Mouse (Mus musculus) midbrain, postnatal 0 days (tissue): ENCODE results near the gene Olr1. TPM values are rescaled to one million over a fixed set of nuclear protein-coding genes. Genes with fewer than 3 reads are reported as not detected.

Experiments used
- ATAC-seq: fragments of 200-750 bp; cut with Nextera tagmentation; 2 replicates; pipeline ENCODE4 v1.8.0; 2017; ENCODE audit warnings: moderate number of reproducible peaks, mild to moderate bottlenecking, moderate TSS enrichment, moderate library complexity; ENCODE audit not compliant: low FRiP score
- DNase-seq: peaks from one replicate; pipeline ENCODE4 v3.0.0-alpha.2; 2015; ENCODE audit warnings: low spot score
- H3K27ac ChIP-seq: fragments of 300-500 bp; sonication (generic); 2 replicates; pipeline ENCODE4 v1.5.1; 2014; ENCODE audit warnings: low read depth, mild to moderate bottlenecking, low read length, mixed read lengths
- H3K27me3 ChIP-seq: fragments of 300-500 bp; sonication (generic); 2 replicates; pipeline ENCODE4 v1.6.1; 2014; ENCODE audit warnings: low read length, control low read depth, mixed read lengths; ENCODE audit not compliant: insufficient read depth
- H3K36me3 ChIP-seq: fragments of 300-500 bp; sonication (generic); 2 replicates; pipeline ENCODE4 v1.6.1; 2014; ENCODE audit warnings: low read length, control low read depth, mixed read lengths; ENCODE audit not compliant: insufficient read depth
- H3K4me1 ChIP-seq: fragments of 300-500 bp; sonication (generic); 2 replicates; pipeline ENCODE4 v1.6.1; 2014; ENCODE audit warnings: mild to moderate bottlenecking, control low read depth, antibody characterized with exemption, low read length, mixed read lengths; ENCODE audit not compliant: insufficient read depth
- H3K4me2 ChIP-seq: fragments of 300-500 bp; sonication (generic); 2 replicates; pipeline ENCODE4 v1.6.1; 2014; ENCODE audit warnings: low read depth, mild to moderate bottlenecking, low read length, mixed read lengths; ENCODE audit not compliant: poor library complexity, severe bottlenecking
- H3K4me3 ChIP-seq: fragments of 300-500 bp; sonication (generic); 2 replicates; pipeline ENCODE4 v1.5.1; 2014; ENCODE audit warnings: low read depth, mild to moderate bottlenecking, low read length, moderate library complexity
- H3K9ac ChIP-seq: fragments of 300-500 bp; sonication (generic); replicated peaks from 2 replicates; pipeline ENCODE4 v1.6.1; 2014; ENCODE audit warnings: mild to moderate bottlenecking, low read length, moderate library complexity, mixed read lengths; ENCODE audit not compliant: poor library complexity, severe bottlenecking
- H3K9me3 ChIP-seq: fragments of 300-500 bp; sonication (generic); 2 replicates; pipeline ENCODE4 v1.6.1; 2016; ENCODE audit warnings: low read length, control low read depth
- CTCF ChIP-seq: IDR thresholded peaks from 2 replicates; pipeline ENCODE4 v1.5.1; 2016; ENCODE audit warnings: antibody characterized with exemption, mild to moderate bottlenecking
- WGBS: fragments of 180-500 bp; shearing (Covaris S2); extraction: QIAGEN DNeasy Blood & Tissue Kit; methylation state at CpG from one replicate; pipeline ENCODE4 v1.1.7; 2014; 5-methylcytosine and 5-hydroxymethylcytosine counted together
- polyA plus RNA-seq: library from polyadenylated mRNA; unstranded; fragments of >200 nt; fragmentation: Nextera tagmentation; extraction: Ambion mirVana; gene quantifications from 2 replicates; pipeline ENCODE4 v1.2.1, GENCODE M21; 2015
- total RNA-seq: library from RNA; depleted of rRNA; stranded (reverse); fragments of >200 nt; gene quantifications from 2 replicates; pipeline ENCODE4 v1.2.3, GENCODE M21; 2014

Gene Olr1
- total and polyA plus RNA-seq, 2 experiments from 2014 or later, result not detected

- Histone ChIP-seq H3K27ac (no peak overlapping the region), H3K9me3 (no peaks in the 10 kb centered on the region), H3K36me3 (no peaks in the 10 kb centered on the region), H3K4me1 (peaks cover 6% of the 10 kb centered on the region; the same call in 1 of the 2 replicates), H3K9ac (no peak overlapping the region), H3K4me2 (no peak overlapping the region), H3K4me3 (no peak overlapping the region), H3K27me3 (no peaks in the 10 kb centered on the region)
- no peak for TF ChIP-seq CTCF
- ATAC-seq (no peak), DNase-seq (no peak)
Measured at GRCm38 (mm10) chr6:129530261-129530660, 23.3 kb upstream of the Olr1 start.

- ATAC-seq (no peak), DNase-seq (no peak)
- H3K9me3 ChIP-seq, result no peaks in the 10 kb centered on the region
- H3K27me3 ChIP-seq, result no peaks in the 10 kb centered on the region
- H3K4me2 ChIP-seq, result no peak overlapping the region
- no peak for TF ChIP-seq CTCF
- no peaks in the 10 kb centered on the region for H3K4me1 ChIP-seq
- H3K27ac ChIP-seq, result no peak overlapping the region
- no peaks in the 10 kb centered on the region for H3K36me3 ChIP-seq
- no peak overlapping the region for H3K4me3 ChIP-seq
- 74% methylated on average over 1 of the region's 1 CpGs for WGBS
- no peak overlapping the region for H3K9ac ChIP-seq
Measured at GRCm38 (mm10) chr6:129529605-129530004, 22.6 kb upstream of the Olr1 start.

- DNase-seq (no peak), ATAC-seq (no peak)
- WGBS, result 85% methylated on average over 2 of the region's 2 CpGs
- H3K4me3 ChIP-seq, result no peak overlapping the region
- no peak overlapping the region for H3K27ac ChIP-seq
- no peak for TF ChIP-seq CTCF
- no peaks in the 10 kb centered on the region for H3K27me3 ChIP-seq
- no peaks in the 10 kb centered on the region for H3K9me3 ChIP-seq
- H3K4me2 ChIP-seq, result no peak overlapping the region
- H3K36me3 ChIP-seq, result no peaks in the 10 kb centered on the region
- no peaks in the 10 kb centered on the region for H3K4me1 ChIP-seq
- H3K9ac ChIP-seq, result no peak overlapping the region
Measured at GRCm38 (mm10) chr6:129527416-129527815, 20.5 kb upstream of the Olr1 start.

GRCm38 (mm10) chr6:129526069-129526468, 19.1 kb upstream of the Olr1 start:
- ATAC-seq (no peak), DNase-seq (no peak)
- H3K4me1 ChIP-seq, result no peaks in the 10 kb centered on the region
- H3K9ac ChIP-seq, result no peak overlapping the region
- H3K9me3 ChIP-seq, result no peaks in the 10 kb centered on the region
- H3K27ac ChIP-seq, result no peak overlapping the region
- no peak overlapping the region for H3K4me2 ChIP-seq
- no peak for TF ChIP-seq CTCF
- no peaks in the 10 kb centered on the region for H3K27me3 ChIP-seq
- H3K36me3 ChIP-seq, result no peaks in the 10 kb centered on the region
- H3K4me3 ChIP-seq, result no peak overlapping the region

- H3K4me2 ChIP-seq, result no peak overlapping the region
- H3K4me1 ChIP-seq, result no peaks in the 10 kb centered on the region
- DNase-seq, result peak; percentile 75
- peak; percentile 86 for TF ChIP-seq CTCF
- H3K4me3 ChIP-seq, result no peak overlapping the region
- H3K36me3 ChIP-seq, result no peaks in the 10 kb centered on the region
- H3K27ac ChIP-seq, result no peak overlapping the region
- H3K27me3 ChIP-seq, result no peaks in the 10 kb centered on the region
- H3K9me3 ChIP-seq, result no peaks in the 10 kb centered on the region
- 50% methylated on average over 2 of the region's 2 CpGs for WGBS
- no peak overlapping the region for H3K9ac ChIP-seq
- ATAC-seq, result peak; percentile 85
Measured at GRCm38 (mm10) chr6:129517752-129518408, 10.9 kb upstream of the Olr1 start.

- no peaks in the 10 kb centered on the region for H3K27me3 ChIP-seq
- WGBS, result 91% methylated on average over 10 of the region's 10 CpGs
- H3K4me1 ChIP-seq, result no peaks in the 10 kb centered on the region
- no peak overlapping the region for H3K9ac ChIP-seq
- H3K4me3 ChIP-seq, result no peak overlapping the region
- H3K9me3 ChIP-seq, result no peaks in the 10 kb centered on the region
- no peak for TF ChIP-seq CTCF
- H3K27ac ChIP-seq, result no peak overlapping the region
- H3K4me2 ChIP-seq, result no peak overlapping the region
- no peaks in the 10 kb centered on the region for H3K36me3 ChIP-seq
- ATAC-seq, result no peak
- DNase-seq, result no peak
Measured at GRCm38 (mm10) chr6:129516388-129516787, 9.4 kb upstream of the Olr1 start.
